Mouse (Mus musculus): ENCODE results near the gene Tent4a.

DNA sequence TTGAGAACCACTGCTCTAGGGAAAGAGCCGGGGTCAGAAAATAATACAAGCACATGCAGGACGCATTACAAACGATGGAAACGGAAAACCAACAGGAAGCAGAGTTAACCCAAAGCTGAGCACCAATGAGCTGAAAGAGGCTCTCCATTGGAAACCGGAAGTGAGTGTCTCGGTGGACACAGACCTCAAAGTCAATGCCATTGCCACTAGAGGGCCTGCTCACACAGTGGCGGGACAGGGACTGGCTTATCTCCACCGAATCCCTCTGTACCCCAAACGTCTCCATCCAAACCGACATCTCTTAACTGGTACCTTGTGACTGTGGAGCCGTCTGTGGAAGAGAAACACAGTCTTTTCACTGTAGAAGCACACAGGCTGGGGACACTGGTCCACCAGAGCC lies 77.8 kb downstream of the Tent4a start:
- TF ChIP-seq CTCF (conservative IDR thresholded peaks at IDR 0.05; ENCODE audit: low read length) (no peak), NANOG (IDR thresholded peaks at IDR 0.05; ENCODE audit: borderline replicate concordance, low read length) (no peak), POU5F1 (IDR thresholded peaks at IDR 0.05; ENCODE audit: borderline replicate concordance, low read length) (no peak)
